Mouse (Mus musculus) intestine, postnatal 0 days (tissue): ENCODE results near the gene Ciao2b. TPM values are rescaled to one million over a fixed set of nuclear protein-coding genes. Genes with fewer than 3 reads are reported as not detected.

Experiments used
- ATAC-seq: fragments of 200-750 bp; cut with Nextera tagmentation; 2 replicates; pipeline ENCODE4 v1.8.0; 2017; ENCODE audit warnings: mild to moderate bottlenecking, moderate TSS enrichment, moderate library complexity
- H3K27ac ChIP-seq: fragments of 300-500 bp; sonication (generic); 2 replicates; pipeline ENCODE4 v1.5.1; 2014; ENCODE audit warnings: mild to moderate bottlenecking, low read depth, low read length, moderate library complexity
- H3K27me3 ChIP-seq: fragments of 300-500 bp; sonication (generic); replicated peaks from 2 replicates; pipeline ENCODE4 v1.6.1; 2014; ENCODE audit warnings: low read length, mixed read lengths; ENCODE audit not compliant: control insufficient read depth, insufficient read depth
- H3K36me3 ChIP-seq: fragments of 300-500 bp; sonication (generic); 2 replicates; pipeline ENCODE4 v1.6.1; 2014; ENCODE audit warnings: mild to moderate bottlenecking, moderate library complexity; ENCODE audit not compliant: control insufficient read depth, insufficient read depth
- H3K4me1 ChIP-seq: fragments of 300-500 bp; sonication (generic); replicated peaks from 2 replicates; pipeline ENCODE4 v1.6.1; 2014; ENCODE audit warnings: antibody characterized with exemption, low read length, mixed read lengths; ENCODE audit not compliant: control insufficient read depth, insufficient read depth
- H3K4me2 ChIP-seq: fragments of 300-500 bp; sonication (generic); replicated peaks from 2 replicates; pipeline ENCODE4 v1.6.1; 2014; ENCODE audit warnings: low read depth, mild to moderate bottlenecking, moderate library complexity
- H3K4me3 ChIP-seq: fragments of 300-500 bp; sonication (generic); 2 replicates; pipeline ENCODE4 v1.5.1; 2014; ENCODE audit warnings: low read depth, low read length
- H3K9ac ChIP-seq: fragments of 300-500 bp; sonication (generic); 2 replicates; pipeline ENCODE4 v1.6.1; 2014; ENCODE audit warnings: mild to moderate bottlenecking, low read depth, low read length
- H3K9me3 ChIP-seq: fragments of 300-500 bp; sonication (generic); 2 replicates; pipeline ENCODE4 v1.6.1; 2016; ENCODE audit warnings: mixed run types; ENCODE audit not compliant: control insufficient read depth
- CTCF ChIP-seq: sonication (generic); IDR thresholded peaks from 2 replicates; pipeline ENCODE4 v1.5.1; 2016; ENCODE audit warnings: low read depth, mild to moderate bottlenecking, control low read depth, antibody characterized with exemption, moderate library complexity
- WGBS: fragments of 180-500 bp; shearing (Covaris S2); extraction: QIAGEN DNeasy Blood & Tissue Kit; methylation state at CpG from one replicate; pipeline ENCODE4 v1.1.7; 2014; 5-methylcytosine and 5-hydroxymethylcytosine counted together
- polyA plus RNA-seq: library from polyadenylated mRNA; unstranded; fragments of >200 nt; fragmentation: Nextera tagmentation; extraction: Ambion mirVana; gene quantifications from 2 replicates; pipeline ENCODE4 v1.2.1, GENCODE M21; 2015

The Ciao2b gene
- polyA plus RNA-seq, 1 experiment from 2014 or later, result 60.6 TPM

GRCm38 (mm10) chr8:104640831-104641370 lies 864 bp downstream of the Ciao2b start:
- H3K27ac ChIP-seq, result no peak overlapping the region; the same call in 1 of the 2 replicates
- no peak for ATAC-seq

GRCm38 (mm10) chr8:104640241-104640640 lies 1.5 kb downstream of the Ciao2b start:
- TF ChIP-seq CTCF, result no peak
- Histone ChIP-seq H3K4me3 (peak overlapping the region; percentile 88; the same call in 1 of the 2 replicates), H3K9me3 (no peaks in the 10 kb centered on the region), H3K4me2 (peak overlapping the region; percentile 80), H3K27ac (no peak overlapping the region), H3K27me3 (no peaks in the 10 kb centered on the region), H3K9ac (no peak overlapping the region), H3K4me1 (peaks cover 8% of the 10 kb centered on the region; the same call in 1 of the 2 replicates), H3K36me3 (peaks cover 12% of the 10 kb centered on the region)
- 57% methylated on average over 7 of the region's 7 CpGs for WGBS
- ATAC-seq, result no peak

More at GRCm38 (mm10) chr8:104640831-104641370, 864 bp downstream of the Ciao2b start:
- H3K4me2 ChIP-seq, result peak overlapping the region; percentile 80
- TF ChIP-seq CTCF, result no peak
- H3K4me3 ChIP-seq, result peak overlapping the region; percentile 88
- WGBS, result 6% methylated on average over 25 of the region's 25 CpGs
- H3K36me3 ChIP-seq, result peaks cover 8% of the 10 kb centered on the region
- no peaks in the 10 kb centered on the region for H3K9me3 ChIP-seq
- peaks cover 8% of the 10 kb centered on the region; the same call in 1 of the 2 replicates for H3K4me1 ChIP-seq
- peak overlapping the region; percentile 71 for H3K9ac ChIP-seq
- H3K27me3 ChIP-seq, result no peaks in the 10 kb centered on the region

DNA sequence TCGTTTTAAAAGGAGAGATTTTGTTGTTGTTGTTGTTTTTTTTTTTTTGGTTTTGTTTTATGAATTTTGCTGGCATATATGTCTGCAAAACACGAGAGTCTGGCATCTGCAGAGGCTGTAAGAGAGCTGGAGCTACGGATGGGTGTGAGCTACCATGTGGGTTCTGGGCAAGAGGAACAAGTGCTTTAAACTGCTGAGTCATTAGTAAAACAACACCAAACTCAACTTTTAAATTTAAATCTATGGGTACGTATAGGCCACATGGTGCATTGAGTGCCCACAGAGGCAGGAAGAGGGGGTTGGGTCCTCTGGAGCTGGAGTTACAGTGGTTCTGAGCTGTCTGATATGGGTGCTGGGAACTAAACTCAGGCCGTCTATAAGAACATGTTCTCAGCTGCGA lies 3.8 kb downstream of the Ciao2b start:
- ATAC-seq, result no peak

GRCm38 (mm10) chr8:104635004-104635710 lies 6.6 kb downstream of the Ciao2b start:
- WGBS, result 85% methylated on average over 3 of the region's 3 CpGs
- Histone ChIP-seq H3K4me3 (no peak overlapping the region), H3K4me2 (no peak overlapping the region), H3K36me3 (peaks cover 12% of the 10 kb centered on the region), H3K9ac (no peak overlapping the region), H3K27ac (no peak overlapping the region), H3K4me1 (0 out of 2 replicates have a peak, but pooled peaks cover 8% of the 10 kb centered on the region), H3K27me3 (peaks cover 14% of the 10 kb centered on the region; the same call in 1 of the 2 replicates), H3K9me3 (no peaks in the 10 kb centered on the region)
- no peak for ATAC-seq
- TF ChIP-seq CTCF, result no peak

More for the DNA sequence above, 3.8 kb downstream of the Ciao2b start:
- Histone ChIP-seq H3K9ac (no peak overlapping the region), H3K36me3 (peaks cover 12% of the 10 kb centered on the region), H3K4me1 (peaks cover 8% of the 10 kb centered on the region; the same call in 1 of the 2 replicates), H3K9me3 (no peaks in the 10 kb centered on the region), H3K4me3 (no peak overlapping the region), H3K27me3 (no peaks in the 10 kb centered on the region), H3K4me2 (no peak overlapping the region), H3K27ac (no peak overlapping the region)
- WGBS, result 92% methylated on average over 6 of the region's 6 CpGs
- no peak for TF ChIP-seq CTCF

DNA sequence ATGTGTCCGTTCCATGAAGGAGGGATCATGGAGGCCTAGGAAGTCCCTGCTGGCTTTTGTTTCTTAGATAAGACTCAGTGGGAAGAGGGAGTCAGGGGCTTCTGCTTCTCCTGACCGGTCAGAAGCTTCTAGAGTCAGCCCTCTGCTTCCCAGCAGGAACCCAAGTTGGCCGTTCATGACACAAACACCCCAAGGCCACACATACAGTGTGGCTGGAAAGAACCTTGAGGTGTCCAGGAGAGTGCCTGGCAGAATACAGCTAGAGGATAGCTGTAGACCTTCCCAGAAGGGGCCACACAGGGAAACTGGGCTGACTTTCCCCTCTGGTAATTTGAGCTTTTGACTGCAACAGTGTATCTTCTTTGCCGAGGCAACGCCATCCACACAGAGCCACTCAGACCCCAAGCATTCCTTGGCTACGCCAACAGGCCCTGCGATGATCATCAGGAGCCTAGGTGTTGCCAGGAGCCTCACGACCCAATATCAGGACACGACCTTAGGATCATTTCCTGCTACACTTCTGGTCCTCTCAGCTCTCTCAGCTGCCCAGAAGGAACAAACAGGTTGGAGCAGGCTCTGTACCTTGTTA lies 8.5 kb downstream of the Ciao2b start:
- Histone ChIP-seq H3K4me2 (no peak overlapping the region), H3K4me1 (0 out of 2 replicates have a peak, but pooled peaks cover 8% of the 10 kb centered on the region), H3K27me3 (peaks cover 22% of the 10 kb centered on the region; the same call in 1 of the 2 replicates), H3K27ac (no peak overlapping the region), H3K36me3 (peaks cover 4% of the 10 kb centered on the region; the same call in 1 of the 2 replicates), H3K9ac (no peak overlapping the region), H3K9me3 (no peaks in the 10 kb centered on the region), H3K4me3 (no peak overlapping the region)
- no peak for ATAC-seq
- TF ChIP-seq CTCF, result no peak
- 50% methylated on average over 9 of the region's 9 CpGs for WGBS

- Histone ChIP-seq H3K9me3 (no peaks in the 10 kb centered on the region), H3K27ac (no peak overlapping the region), H3K4me3 (no peak overlapping the region), H3K4me1 (0 out of 2 replicates have a peak, but pooled peaks cover 5% of the 10 kb centered on the region), H3K27me3 (peaks cover 22% of the 10 kb centered on the region; the same call in 1 of the 2 replicates), H3K36me3 (peaks cover 4% of the 10 kb centered on the region; the same call in 1 of the 2 replicates), H3K4me2 (no peak overlapping the region), H3K9ac (no peak overlapping the region)
- no peak for ATAC-seq
- TF ChIP-seq CTCF, result no peak
- WGBS, result 73% methylated on average over 6 of the region's 6 CpGs
These were observed 9.3 kb downstream of the Ciao2b start for GRCm38 (mm10) chr8:104632486-104632885.
